Mouse (Mus musculus) liver, embryonic 14.5 days (tissue): ENCODE measurements around the gene Ets1.

Experiments used
- CTCF ChIP-seq: IDR thresholded peaks from 2 replicates; pipeline ENCODE4 v1.5.1; 2016; ENCODE audit warnings: antibody characterized with exemption, low read depth, control low read depth
- EP300 ChIP-seq: IDR thresholded peaks from 2 replicates; pipeline ENCODE4 v1.6.1; 2016; ENCODE audit warnings: antibody characterized with exemption, low read depth

GRCm38 (mm10) chr9:32677646-32678045 lies 41.6 kb downstream of the Ets1 start:
- TF ChIP-seq CTCF (no peak), EP300 (no peak)
